Mouse (Mus musculus): ENCODE data around the gene Adrb1. TPM values are rescaled to one million over a fixed set of nuclear protein-coding genes. Genes with fewer than 3 reads are reported as not detected.
"Not testable (repeated sequence)": the region's sequence is repeated elsewhere in the genome, so short reads cannot be mapped to it uniquely, and the experiment has no call there.

Adrb1 gene
- total RNA-seq, 2 experiments from 2014 or later, result 0.11 to 0.13 TPM

DNA sequence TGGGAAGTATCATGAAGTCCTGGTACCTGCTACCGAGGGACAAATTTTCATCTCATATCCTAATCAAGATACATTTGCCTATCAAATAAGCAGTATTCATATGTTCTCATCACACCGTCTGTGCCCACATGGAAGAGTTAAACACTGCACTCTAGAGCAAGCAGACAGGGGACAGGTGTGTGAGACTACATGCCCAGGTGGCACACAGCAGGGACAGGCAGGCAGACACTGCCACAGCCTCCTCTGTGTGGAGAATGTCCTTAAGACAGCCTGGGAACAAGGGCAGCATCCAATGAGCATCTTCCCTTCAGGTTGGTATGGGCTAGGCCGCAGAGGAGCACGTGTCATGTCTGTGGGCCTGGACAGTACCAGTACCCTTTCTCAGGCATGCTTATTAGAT, 40.7 kb downstream of the Adrb1 start:
- intact Hi-C loops (cut with DNase I), result no loop called here
- H3K4me3 ChIP-seq, result no peak overlapping the region
- no peak for DNase-seq
- no peak for TF ChIP-seq CTCF (IDR thresholded peaks at IDR 0.05)
- H3K27ac ChIP-seq, result no peak overlapping the region

- intact Hi-C loops (cut with DNase I), result no loop called here
- no peak for DNase-seq
- no peak overlapping the region for H3K4me3 ChIP-seq
Measured at GRCm38 (mm10) chr19:56769024-56769423, 47.0 kb downstream of the Adrb1 start.

GRCm38 (mm10) chr19:56772158-56772557, 50.2 kb downstream of the Adrb1 start:
- H3K27ac ChIP-seq, result no peak overlapping the region
- TF ChIP-seq CTCF (IDR thresholded peaks at IDR 0.05), result no peak
- intact Hi-C loops (cut with DNase I), result no loop called here
- no peak for DNase-seq
- no peak overlapping the region for H3K4me3 ChIP-seq

More at GRCm38 (mm10) chr19:56769024-56769423, 47.0 kb downstream of the Adrb1 start:
- TF ChIP-seq CTCF (IDR thresholded peaks at IDR 0.05), result no peak
- H3K27ac ChIP-seq, result no peak overlapping the region

DNA sequence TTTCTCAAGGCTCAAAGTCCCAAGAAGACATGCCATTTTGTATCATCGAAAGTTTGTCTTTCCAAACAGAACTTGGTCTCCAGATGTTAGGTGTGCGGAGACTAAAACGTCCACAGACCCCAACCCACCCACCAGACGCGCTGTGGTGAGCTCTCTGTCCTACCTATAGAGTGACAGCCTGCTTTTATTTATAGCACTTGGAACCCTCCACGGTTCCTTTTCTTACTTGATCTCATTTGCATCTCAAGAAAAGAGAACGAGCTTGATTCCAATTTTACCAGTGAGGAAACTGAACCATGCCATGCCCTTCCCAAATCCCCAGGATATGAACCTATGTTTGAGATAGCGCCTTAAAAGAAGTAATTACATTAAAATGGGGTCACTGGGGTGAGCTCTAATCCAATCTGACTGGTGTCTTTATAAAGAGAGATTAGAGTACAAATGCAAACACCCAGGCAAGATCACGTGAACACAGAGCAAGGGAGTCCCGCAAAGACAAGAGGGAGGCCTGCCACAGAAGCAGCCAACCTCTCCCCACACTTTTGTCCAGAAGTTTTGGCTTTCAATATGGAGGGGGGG, 51.5 kb downstream of the Adrb1 start:
- intact Hi-C loops (cut with DNase I), result no loop called here
- Histone ChIP-seq H3K27ac (no peak overlapping the region), H3K4me3 (no peak overlapping the region)
- DNase-seq, result no peak
- TF ChIP-seq CTCF (IDR thresholded peaks at IDR 0.05), result no peak

GRCm38 (mm10) chr19:56774408-56774962, 52.5 kb downstream of the Adrb1 start:
- no peak for TF ChIP-seq CTCF (IDR thresholded peaks at IDR 0.05)
- Histone ChIP-seq H3K4me3 (no peak overlapping the region), H3K27ac (no peak overlapping the region)
- DNase-seq, result peak; percentile 25
- intact Hi-C loops (cut with DNase I), result no loop called here

DNA sequence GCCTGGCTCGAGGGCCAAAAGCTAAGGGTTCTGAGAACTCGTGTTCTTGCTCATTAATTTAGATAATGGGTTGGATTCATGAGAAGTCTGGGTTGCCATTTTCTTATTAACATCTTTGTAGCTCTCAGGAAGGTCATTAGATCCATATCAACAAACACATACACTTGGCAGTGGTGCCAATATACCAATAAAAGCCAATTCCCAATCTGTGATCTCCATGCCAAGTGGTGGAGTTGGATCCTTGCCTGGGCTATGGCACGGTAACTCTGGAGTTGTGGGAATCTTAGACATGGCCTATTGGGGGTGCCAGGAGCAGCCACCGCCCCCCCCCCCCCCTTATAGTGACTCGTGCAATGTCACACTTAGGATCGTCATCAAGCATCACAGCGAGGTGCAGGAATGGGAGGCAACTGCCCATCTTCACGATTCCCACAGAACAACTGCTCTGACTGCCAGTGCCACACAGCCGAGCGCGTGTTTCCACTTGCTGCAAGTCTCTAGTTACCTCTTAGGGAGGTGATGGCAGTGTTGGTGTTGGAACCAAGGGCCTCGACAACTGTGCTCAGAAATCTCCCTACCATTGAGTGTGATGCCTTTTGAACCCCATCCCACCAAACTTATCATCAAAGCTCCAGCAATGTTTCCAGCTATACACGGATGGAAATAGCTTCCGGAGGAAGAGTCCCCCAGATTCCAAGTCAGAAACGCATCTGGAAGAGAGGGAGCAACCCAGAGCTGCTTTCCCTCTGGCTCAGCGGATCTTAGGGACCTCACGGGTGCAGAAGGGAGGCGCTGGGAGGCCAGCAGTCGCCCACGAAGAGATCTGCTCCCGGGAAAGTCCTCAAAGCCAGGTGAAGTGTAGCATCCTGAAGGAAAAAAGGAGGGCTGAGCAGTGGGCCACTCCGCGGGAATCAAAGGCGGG, 53.2 kb downstream of the Adrb1 start:
- no peak for TF ChIP-seq CTCF (IDR thresholded peaks at IDR 0.05)
- H3K27ac ChIP-seq, result no peak overlapping the region
- intact Hi-C loops (cut with DNase I), result loop anchor here (5.0 kb wide), 1 partner anchor 188 kb away; no protein-coding TSS in a partner anchor
- DNase-seq, result no peak
- H3K4me3 ChIP-seq, result peak overlapping the region; percentile 61

DNA sequence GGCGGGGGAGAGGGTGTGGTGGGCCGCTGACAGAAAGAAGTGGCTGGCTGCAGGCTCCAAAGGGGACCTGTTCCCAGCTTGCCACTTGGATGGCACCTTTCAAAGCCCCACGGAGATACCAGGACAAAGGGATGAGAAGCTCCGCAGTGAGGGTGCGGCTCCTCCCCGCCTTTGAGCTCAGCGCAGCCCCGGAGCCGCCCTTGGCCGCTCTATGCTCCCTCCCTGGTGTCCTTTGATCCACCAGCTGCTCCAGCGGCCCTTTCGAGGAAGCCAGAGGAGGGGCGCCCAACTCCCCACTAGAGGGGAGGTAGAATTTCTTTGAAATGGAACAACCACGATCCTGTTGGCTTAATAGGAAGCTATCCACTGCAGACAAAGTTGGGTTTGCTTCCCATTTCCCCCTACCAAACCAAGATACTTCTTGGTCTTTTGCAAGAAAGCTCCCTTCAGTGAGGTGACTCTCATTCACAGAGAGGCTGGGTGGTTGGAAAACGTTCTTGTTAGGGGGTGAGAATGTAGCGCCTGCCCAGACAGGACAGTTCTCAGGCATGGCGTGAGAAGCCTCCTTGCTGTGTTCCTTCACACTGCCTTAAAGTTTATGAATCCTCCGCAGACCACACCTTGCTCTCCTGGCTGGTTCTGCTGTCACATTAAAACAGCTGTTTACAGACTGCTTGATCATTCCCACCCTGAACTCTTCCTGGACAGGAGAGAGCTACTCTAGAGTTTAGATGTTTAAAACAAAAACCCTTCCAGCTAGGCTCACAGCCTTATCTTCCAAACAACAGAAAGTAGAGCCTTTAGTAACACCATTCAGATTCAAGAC, 54.1 kb downstream of the Adrb1 start:
- TF ChIP-seq CTCF (IDR thresholded peaks at IDR 0.05), result no peak
- Histone ChIP-seq H3K4me3 (peak overlapping the region; percentile 61), H3K27ac (peak overlapping the region; percentile 10; the same call in 1 of the 2 replicates)
- DNase-seq, result peak; percentile 24
- intact Hi-C loops (cut with DNase I), result loop anchor here (2.0 to 5.0 kb wide), 2 partner anchors 189 to 209 kb away; no protein-coding TSS in a partner anchor

DNA sequence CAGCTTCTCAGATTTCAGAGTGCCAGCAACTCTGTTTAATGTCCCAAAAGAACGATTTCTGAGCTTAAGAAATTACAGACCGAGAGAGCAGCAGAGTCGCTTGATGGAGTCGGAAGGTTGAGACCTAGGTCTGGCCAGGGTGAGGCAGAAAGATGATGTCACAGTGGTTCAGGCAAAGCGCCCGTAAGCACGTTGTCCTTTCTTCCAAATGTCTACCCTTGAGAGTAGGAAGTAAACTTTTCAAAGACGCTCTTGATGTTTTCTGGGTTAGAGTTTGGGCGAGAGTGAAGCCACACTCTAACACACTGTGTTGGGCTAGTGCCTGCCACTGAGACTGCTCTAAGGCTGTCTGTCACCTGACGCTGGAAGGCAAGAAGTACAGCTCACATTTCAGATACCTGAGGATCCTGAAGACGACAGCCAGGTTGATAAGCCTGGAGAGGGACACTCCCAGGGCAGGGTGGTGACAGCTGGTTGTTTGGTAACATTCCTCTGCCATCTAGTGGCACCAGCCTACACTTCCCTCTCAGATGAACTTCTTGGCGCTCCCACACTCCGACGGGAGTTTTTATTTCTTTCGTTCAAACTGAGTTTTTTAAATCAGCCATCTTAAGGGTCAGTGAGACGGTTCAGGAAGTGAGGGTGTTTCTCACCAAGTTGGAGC, 54.9 kb downstream of the Adrb1 start:
- peak overlapping the region; percentile 61 for H3K4me3 ChIP-seq
- DNase-seq, result peak; percentile 64
- H3K27ac ChIP-seq, result peak overlapping the region; percentile 10; the same call in 1 of the 2 replicates

DNA sequence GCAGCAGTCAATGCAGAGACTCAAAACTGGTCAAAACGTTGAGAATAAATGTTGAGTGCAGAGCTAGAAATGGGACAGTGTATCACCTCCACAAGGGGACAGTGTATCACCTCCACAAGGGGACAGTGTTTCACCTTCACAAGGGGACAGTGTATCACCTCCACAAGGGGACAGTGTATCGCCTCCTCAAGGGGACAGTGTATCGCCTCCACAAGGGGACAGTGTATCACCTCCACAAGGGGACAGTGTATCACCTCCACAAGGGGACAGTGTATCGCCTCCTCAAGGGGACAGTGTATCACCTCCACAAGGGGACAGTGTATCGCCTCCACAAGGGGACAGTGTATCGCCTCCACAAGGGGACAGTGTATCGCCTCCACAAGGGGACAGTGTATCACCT, 56.5 kb downstream of the Adrb1 start:
- not testable (repeated sequence) for H3K27ac ChIP-seq, H3K4me3 ChIP-seq, DNase-seq
- intact Hi-C loops (cut with DNase I), result loop anchor here (5.0 kb wide), 1 partner anchor 191 kb away; no protein-coding TSS in a partner anchor

More for the DNA sequence above, 54.9 kb downstream of the Adrb1 start:
- TF ChIP-seq CTCF (IDR thresholded peaks at IDR 0.05), result peak; percentile 75
- intact Hi-C loops (cut with DNase I), result loop anchor here (1.0 to 5.0 kb wide), 3 partner anchors 190 to 354 kb away; no protein-coding TSS in a partner anchor

Other genes with a start within 250 kb of the Adrb1 start
- 1 to 10 TPM; 3.3 to 4.7 TPM for gene Dclre1a, start 174.0 kb upstream of the Adrb1 start, total RNA-seq (2021)
- gene Nhlrc2, start 173.9 kb upstream of the Adrb1 start, total RNA-seq (2021), result 1 to 10 TPM; 7.2 to 10.0 TPM
- 10 to 100 TPM; 23.1 to 26.7 TPM for gene Ccdc186, start 100.0 kb downstream of the Adrb1 start, total RNA-seq (2021)
- gene Tdrd1, start 104.0 kb downstream of the Adrb1 start, total RNA-seq (2021), result not detected
- not detected for gene Vwa2, start 152.1 kb downstream of the Adrb1 start, total RNA-seq (2021)

Data from gastrocnemius, adult 2 months (tissue).